Mouse (Mus musculus): ENCODE results near the gene Sfswap.
"Not testable (repeated sequence)": the region's sequence is repeated elsewhere in the genome, so short reads cannot be mapped to it uniquely, and the experiment has no call there.

DNA sequence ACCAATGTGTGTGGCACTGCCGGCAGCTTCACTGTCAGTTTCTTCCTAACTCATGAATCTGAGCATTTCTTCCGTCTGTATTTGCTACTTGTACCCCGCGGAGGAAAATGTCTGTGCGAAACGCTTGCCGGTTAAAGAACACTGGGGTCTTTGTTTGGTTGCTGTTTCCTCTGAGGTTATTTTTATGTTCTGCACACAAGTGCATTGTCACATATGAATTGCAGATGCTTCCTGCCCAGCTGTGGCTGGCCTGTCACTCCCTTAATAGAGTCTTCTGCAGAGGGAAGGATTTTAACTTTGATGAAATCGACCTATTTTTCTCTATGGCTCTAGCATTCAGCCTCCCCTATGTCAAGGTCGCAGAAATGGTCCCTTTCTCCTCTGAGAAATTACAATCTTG is 37.4 kb upstream of the Sfswap start:
- TF ChIP-seq CTCF (IDR thresholded peaks at IDR 0.05 in 2 of 3, conservative IDR thresholded peaks at IDR 0.05 in 1 of 3; ENCODE audit: control insufficient read depth in 1 of 3, insufficient read depth in 1 of 3, low read depth in 2 of 3, low read length in 3 of 3, poor library complexity in 1 of 3, severe bottlenecking in 1 of 3); TBP (IDR thresholded peaks at IDR 0.05; ENCODE audit: low read depth, low read length); HCFC1 (IDR thresholded peaks at IDR 0.05; ENCODE audit: low read depth, low read length); POLR2A (IDR thresholded peaks at IDR 0.05; ENCODE audit: control insufficient read depth in 1 of 2, insufficient read depth in 1 of 2, low read depth in 1 of 2, low read length in 2 of 2, poor library complexity in 1 of 2); ZC3H11A (IDR thresholded peaks at IDR 0.05; ENCODE audit: low read depth, low read length); MYC (IDR thresholded peaks at IDR 0.05; ENCODE audit: low read depth, low read length): not testable (repeated sequence)
